Mouse (Mus musculus) limb, embryonic 13.5 days (tissue): ENCODE results near the gene Trpv2. TPM values are rescaled to one million over a fixed set of nuclear protein-coding genes. Genes with fewer than 3 reads are reported as not detected.

ENCODE experiments used
- ATAC-seq: fragments of 200-750 bp; cut with Nextera tagmentation; 2 replicates; pipeline ENCODE4 v1.8.0; 2017; ENCODE audit warnings: low read depth, moderate number of reproducible peaks, moderate TSS enrichment; ENCODE audit not compliant: low FRiP score
- H3K27ac ChIP-seq: fragments of 300-500 bp; sonication (generic); 2 replicates; pipeline ENCODE4 v1.5.1; 2015; ENCODE audit warnings: inconsistent platforms, mild to moderate bottlenecking, moderate library complexity
- H3K27me3 ChIP-seq: fragments of 300-500 bp; sonication (generic); 2 replicates; pipeline ENCODE4 v1.6.1; 2015; ENCODE audit warnings: mild to moderate bottlenecking, inconsistent platforms
- H3K36me3 ChIP-seq: fragments of 300-500 bp; sonication (generic); 2 replicates; pipeline ENCODE4 v1.6.1; 2015; ENCODE audit warnings: inconsistent platforms, mild to moderate bottlenecking, moderate library complexity
- H3K4me1 ChIP-seq: fragments of 300-500 bp; sonication (generic); 2 replicates; pipeline ENCODE4 v1.6.1; 2015; ENCODE audit warnings: inconsistent platforms
- H3K4me2 ChIP-seq: fragments of 300-500 bp; sonication (generic); replicated peaks from 2 replicates; pipeline ENCODE4 v1.6.1; 2015; ENCODE audit warnings: inconsistent platforms, mild to moderate bottlenecking, moderate library complexity
- H3K4me3 ChIP-seq: fragments of 300-500 bp; sonication (generic); 2 replicates; pipeline ENCODE4 v1.5.1; 2015; ENCODE audit warnings: moderate library complexity, mild to moderate bottlenecking, inconsistent platforms
- H3K9ac ChIP-seq: fragments of 300-500 bp; sonication (generic); 2 replicates; pipeline ENCODE4 v1.6.1; 2015; ENCODE audit warnings: mild to moderate bottlenecking, inconsistent platforms
- H3K9me3 ChIP-seq: fragments of 300-500 bp; sonication (generic); 2 replicates; pipeline ENCODE4 v1.6.1; 2016; ENCODE audit warnings: inconsistent platforms
- WGBS: fragments of 180-500 bp; shearing (Covaris S2); methylation state at CpG from one replicate; pipeline ENCODE4 v1.1.7; 2015; 5-methylcytosine and 5-hydroxymethylcytosine counted together
- polyA plus RNA-seq: library from polyadenylated mRNA; unstranded; fragments of >200 nt; fragmentation: Nextera tagmentation; extraction: Ambion mirVana; gene quantifications from 2 replicates; pipeline ENCODE4 v1.2.1, GENCODE M21; 2015

Trpv2 gene
- polyA plus RNA-seq = 1.4 and 2.4 TPM in 2 replicates

DNA sequence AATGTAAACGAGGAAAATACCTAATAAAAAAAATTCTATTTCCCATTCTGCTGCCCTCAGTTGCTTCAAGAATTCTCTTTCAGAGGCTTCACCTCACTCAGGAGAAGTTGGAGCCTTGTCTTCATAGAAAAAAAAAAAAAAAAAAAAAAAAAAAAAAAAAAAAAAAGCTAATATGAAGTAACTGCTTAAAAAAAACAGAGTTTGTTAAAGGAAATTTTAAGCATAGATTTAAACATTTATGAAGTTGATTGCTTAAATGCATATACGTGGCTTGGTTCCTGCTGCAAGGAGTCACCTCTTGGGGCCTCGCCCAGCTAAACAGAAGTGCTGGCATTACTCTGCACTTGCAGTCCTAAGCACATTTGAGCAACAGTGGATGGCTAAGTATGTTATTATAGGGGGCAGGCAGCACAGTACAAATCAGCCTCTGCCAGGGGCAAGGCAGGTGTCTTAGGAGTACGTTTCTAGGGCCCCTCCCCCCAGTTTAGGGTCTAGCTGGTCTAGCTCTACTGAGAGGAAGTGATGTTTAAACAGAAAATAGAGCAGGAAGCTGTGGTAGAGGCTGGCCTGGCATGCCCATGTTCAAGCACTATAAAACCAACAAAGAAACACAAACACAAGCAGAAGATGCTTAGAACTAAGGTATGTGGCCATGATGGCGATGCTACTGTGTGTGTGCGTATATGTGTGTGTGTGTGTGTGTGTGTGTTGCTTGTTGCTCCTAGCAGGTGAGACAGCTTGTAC lies at the start of gene Trpv2:
TSS of gene Trpv2 (plus strand) at position 528 of the 744 bp plus-strand sequence.
- Histone ChIP-seq H3K27ac (no peak within 1 kb of the TSS), H3K36me3 (no peaks in the 10 kb centered on the region), H3K27me3 (peaks cover 13% of the 10 kb centered on the region), H3K4me3 (peak within 1 kb of the TSS; percentile 49), H3K9me3 (no peaks in the 10 kb centered on the region), H3K9ac (0 out of 2 replicates have a peak within 1 kb of the TSS, but pooled peaks have one; percentile 59), H3K4me2 (peak within 1 kb of the TSS; percentile 95), H3K4me1 (peaks cover 11% of the 10 kb centered on the region)
- no peak for ATAC-seq
- WGBS = 68% methylated on average over 6 of the region's 6 CpGs

DNA sequence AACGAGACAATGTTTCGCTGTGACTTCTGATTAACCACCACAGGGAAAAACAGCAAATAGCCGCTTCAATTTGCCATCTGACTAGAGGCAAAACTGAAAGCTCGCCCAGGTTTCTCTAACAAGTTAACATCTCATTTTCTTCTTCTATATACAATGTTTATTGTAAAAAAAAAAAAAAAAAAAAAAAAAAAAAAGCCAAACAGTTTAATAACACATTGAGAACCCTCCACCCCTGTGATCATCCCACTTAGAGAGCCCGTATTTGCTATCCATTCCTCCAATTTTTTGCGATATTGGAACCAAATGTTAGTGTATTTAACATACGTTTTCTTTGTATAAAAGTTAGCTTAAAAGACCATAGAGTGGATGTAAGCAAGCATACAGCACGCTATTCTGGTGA lies 37.2 kb upstream of the Trpv2 start:
- WGBS = 66% methylated on average over 8 of the region's 8 CpGs

DNA sequence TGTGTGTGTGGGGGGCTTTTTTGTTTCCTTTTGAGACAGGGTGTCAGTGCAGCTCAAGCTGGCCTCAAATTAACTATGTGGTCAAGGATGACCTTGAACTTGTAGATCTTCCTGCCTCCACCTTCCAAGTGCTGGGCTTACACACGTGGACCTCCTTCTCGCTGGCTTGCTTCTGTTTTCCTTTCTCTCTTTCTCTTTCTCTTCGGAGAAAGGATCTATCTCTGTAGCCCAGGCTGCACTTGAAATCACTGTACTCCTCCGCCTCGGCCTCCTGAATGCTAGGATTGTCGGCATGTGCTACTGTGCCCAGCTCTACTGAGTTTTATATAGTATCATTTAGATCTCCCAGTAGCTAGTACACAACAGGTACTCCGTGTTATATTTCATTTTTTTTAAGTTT lies 36.7 kb upstream of the Trpv2 start:
- H3K9ac ChIP-seq = no peak overlapping the region
- 30% methylated on average over 7 of the region's 7 CpGs for WGBS
- no peak overlapping the region for H3K27ac ChIP-seq
- H3K4me3 ChIP-seq = peak overlapping the region; percentile 75; the same call in 1 of the 2 replicates
- H3K36me3 ChIP-seq = no peaks in the 10 kb centered on the region
- peak overlapping the region; percentile 91 for H3K4me2 ChIP-seq
- no peak for ATAC-seq
- peaks cover 13% of the 10 kb centered on the region for H3K27me3 ChIP-seq
- H3K4me1 ChIP-seq = peaks cover 16% of the 10 kb centered on the region; the same call in 1 of the 2 replicates
- no peaks in the 10 kb centered on the region for H3K9me3 ChIP-seq

More for the DNA sequence above, 37.2 kb upstream of the Trpv2 start:
- no peak for ATAC-seq
- Histone ChIP-seq H3K9me3 (no peaks in the 10 kb centered on the region), H3K27me3 (peaks cover 13% of the 10 kb centered on the region), H3K27ac (no peak overlapping the region), H3K4me3 (no peak overlapping the region), H3K4me1 (peaks cover 16% of the 10 kb centered on the region; the same call in 1 of the 2 replicates), H3K36me3 (no peaks in the 10 kb centered on the region; the same call in 1 of the 2 replicates), H3K4me2 (no peak overlapping the region), H3K9ac (no peak overlapping the region)

DNA sequence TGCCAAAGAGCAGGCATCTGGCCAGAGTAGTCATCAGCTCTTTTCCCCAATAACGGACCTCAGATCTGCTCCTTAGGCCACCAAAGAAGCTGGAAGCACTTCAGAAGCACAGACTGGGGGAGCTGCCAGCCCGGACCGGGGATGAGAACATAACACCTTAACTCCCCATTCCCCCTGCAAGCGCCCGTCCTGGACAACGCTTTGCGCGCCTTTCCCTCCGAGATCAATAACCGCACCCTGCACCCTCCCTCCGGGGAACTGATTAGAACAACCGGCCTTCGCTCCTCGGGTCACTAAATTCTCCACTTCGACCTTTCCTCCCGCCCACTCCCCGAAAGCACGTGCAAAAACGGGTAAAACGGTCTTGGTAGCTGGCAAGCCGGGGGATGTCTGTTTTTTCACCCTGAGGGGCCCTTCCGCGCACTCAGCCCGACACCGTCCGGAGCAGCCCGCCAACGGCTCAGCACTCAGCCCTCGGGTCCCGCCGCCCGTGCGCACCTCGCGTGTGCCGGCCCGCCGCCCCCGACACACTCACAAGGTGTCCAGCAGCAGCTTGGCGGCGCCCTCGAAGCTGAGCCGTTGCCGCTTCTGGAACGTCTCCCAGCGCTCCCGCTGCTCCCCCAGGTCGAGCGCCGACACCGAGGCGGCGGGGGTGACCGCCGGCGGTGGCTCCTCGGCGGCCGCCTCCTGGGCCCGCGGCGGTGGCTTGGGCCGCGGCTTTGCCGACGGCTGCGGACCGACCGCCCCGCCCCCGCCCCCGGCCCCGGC lies 35.8 kb upstream of the Trpv2 start:
- Histone ChIP-seq H3K36me3 (no peaks in the 10 kb centered on the region), H3K4me3 (peak overlapping the region; percentile 75), H3K4me1 (peaks cover 16% of the 10 kb centered on the region; the same call in 1 of the 2 replicates), H3K27me3 (peaks cover 13% of the 10 kb centered on the region), H3K27ac (no peak overlapping the region; the same call in 1 of the 2 replicates), H3K4me2 (peak overlapping the region; percentile 91), H3K9me3 (no peaks in the 10 kb centered on the region), H3K9ac (peak overlapping the region; percentile 90)
- WGBS = 0% methylated on average over 57 of the region's 73 CpGs
- peak; percentile 88 for ATAC-seq

DNA sequence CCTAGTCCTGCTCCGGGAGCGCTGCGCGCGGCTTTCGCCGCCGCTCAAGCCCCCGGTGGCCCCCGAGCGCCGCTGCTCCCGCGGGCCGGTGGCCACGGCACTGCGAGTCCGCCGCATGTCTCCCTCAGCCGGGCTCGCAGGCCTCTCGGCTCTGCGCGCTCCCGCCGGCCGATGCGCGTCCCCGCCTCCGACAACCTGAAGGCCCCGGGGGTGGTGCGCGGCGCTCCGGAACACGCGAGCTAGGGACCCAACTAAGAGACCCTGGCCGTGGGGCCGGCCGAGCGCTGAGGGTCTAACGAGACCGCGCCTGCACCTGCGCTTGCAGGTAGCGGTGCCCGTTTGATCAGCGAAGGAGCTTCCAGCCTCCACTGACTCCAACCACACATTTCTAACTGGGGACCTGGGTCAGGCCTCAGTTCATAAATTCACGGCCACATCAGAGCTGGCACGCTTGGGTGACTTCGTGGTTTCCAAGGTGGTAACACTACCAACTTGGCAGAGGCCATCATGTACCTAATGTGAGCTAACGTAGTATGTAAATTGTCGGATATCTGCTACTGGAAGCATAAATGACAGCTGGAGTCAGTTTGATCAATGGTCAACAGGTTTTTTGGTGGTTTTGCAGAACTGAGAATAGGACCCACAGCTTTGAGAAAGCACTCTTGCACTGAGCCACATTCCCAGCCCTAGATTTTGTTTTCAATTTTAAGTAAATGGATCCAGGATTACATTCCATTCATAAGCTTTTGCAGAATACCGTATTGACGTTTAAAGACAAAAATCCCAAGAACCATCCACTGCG lies 35.0 kb upstream of the Trpv2 start, which contains the start of gene Cenpv:
TSS of gene Cenpv (minus strand) at position 173 of the 802 bp plus-strand sequence.
- Histone ChIP-seq H3K36me3 (no peaks in the 10 kb centered on the region), H3K27me3 (peaks cover 13% of the 10 kb centered on the region), H3K4me1 (peaks cover 16% of the 10 kb centered on the region; the same call in 1 of the 2 replicates), H3K9me3 (no peaks in the 10 kb centered on the region), H3K4me2 (peak within 1 kb of the TSS; percentile 91), H3K4me3 (peak within 1 kb of the TSS; percentile 75), H3K27ac (no peak within 1 kb of the TSS; the same call in 1 of the 2 replicates), H3K9ac (peak within 1 kb of the TSS; percentile 90)
- peak; percentile 16; the same call in 1 of the 2 replicates for ATAC-seq
- WGBS = 6% methylated on average over 51 of the region's 57 CpGs

DNA sequence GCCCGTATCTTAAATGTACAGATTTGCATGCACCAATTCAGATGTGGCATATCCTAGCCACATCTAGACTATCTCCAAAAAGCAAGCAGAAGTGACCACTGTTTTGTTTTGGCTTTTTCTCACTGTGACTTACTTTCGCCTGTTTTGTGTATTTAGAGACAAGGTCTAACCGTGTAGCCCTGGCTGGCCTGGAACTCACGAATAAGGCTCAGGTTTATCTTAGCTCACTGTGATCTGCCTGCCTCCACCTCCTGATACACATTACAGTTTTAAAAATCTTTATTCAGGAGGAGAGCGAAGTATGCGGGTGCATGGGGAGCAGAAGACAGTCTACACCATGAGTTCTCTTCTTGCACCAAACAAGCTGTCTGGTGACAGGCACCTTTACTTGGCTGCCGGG lies 34.1 kb upstream of the Trpv2 start:
- 81% methylated on average over 7 of the region's 7 CpGs for WGBS
- H3K4me1 ChIP-seq = peaks cover 16% of the 10 kb centered on the region; the same call in 1 of the 2 replicates
- no peak overlapping the region for H3K27ac ChIP-seq
- H3K4me3 ChIP-seq = no peak overlapping the region
- H3K9ac ChIP-seq = no peak overlapping the region
- no peaks in the 10 kb centered on the region for H3K36me3 ChIP-seq
- peaks cover 13% of the 10 kb centered on the region for H3K27me3 ChIP-seq
- no peaks in the 10 kb centered on the region for H3K9me3 ChIP-seq
- H3K4me2 ChIP-seq = no peak overlapping the region
- ATAC-seq = no peak

DNA sequence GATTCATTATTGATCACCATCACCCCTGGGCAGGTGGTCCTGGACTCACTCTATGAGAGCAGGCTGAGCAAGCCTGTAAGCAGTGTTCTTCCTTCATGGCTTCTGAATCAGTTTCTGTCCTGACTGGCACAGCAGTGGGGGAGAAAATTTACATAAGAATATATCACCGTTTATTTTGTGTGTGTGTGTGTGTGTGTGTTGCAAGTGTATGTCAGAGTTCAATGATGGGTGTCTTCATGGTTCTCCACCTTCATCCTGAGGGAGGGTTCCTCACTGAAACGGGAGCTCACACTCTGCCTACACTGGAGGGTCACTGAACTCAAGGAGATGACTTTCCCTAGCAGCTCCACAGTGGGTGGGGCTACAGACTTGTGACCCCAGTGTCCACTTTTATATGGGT lies 33.3 kb upstream of the Trpv2 start:
- H3K4me2 ChIP-seq = no peak overlapping the region
- no peak overlapping the region for H3K9ac ChIP-seq
- H3K27ac ChIP-seq = no peak overlapping the region
- ATAC-seq = no peak
- 80% methylated on average over 2 of the region's 2 CpGs for WGBS
- H3K36me3 ChIP-seq = no peaks in the 10 kb centered on the region
- H3K4me3 ChIP-seq = no peak overlapping the region
- H3K27me3 ChIP-seq = peaks cover 13% of the 10 kb centered on the region
- H3K9me3 ChIP-seq = no peaks in the 10 kb centered on the region
- H3K4me1 ChIP-seq = peaks cover 16% of the 10 kb centered on the region; the same call in 1 of the 2 replicates

DNA sequence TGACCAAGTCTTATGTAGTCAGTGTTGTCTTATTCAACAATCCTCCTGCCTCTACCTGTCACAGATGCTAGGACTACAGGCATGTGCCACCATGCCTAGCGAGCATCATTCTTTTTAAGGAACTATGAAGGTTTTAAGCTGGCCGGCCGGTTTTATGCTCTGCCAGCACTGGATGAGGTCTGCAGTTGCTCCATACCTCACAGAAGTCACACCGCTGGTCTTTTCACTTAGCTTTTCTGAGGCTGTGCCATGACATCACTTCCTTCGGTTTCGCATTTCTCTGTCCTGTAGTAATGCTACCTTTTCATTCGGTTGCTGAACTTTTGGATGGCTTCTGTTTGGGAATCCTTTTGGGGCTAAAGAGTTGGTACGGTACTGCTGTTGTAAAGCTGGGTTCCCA lies 32.7 kb upstream of the Trpv2 start:
- Histone ChIP-seq H3K36me3 (no peaks in the 10 kb centered on the region), H3K9me3 (no peaks in the 10 kb centered on the region), H3K4me2 (no peak overlapping the region), H3K27me3 (peaks cover 13% of the 10 kb centered on the region), H3K9ac (no peak overlapping the region), H3K4me3 (no peak overlapping the region), H3K4me1 (peaks cover 16% of the 10 kb centered on the region; the same call in 1 of the 2 replicates), H3K27ac (no peak overlapping the region)
- no peak for ATAC-seq
- WGBS = 63% methylated on average over 8 of the region's 8 CpGs

DNA sequence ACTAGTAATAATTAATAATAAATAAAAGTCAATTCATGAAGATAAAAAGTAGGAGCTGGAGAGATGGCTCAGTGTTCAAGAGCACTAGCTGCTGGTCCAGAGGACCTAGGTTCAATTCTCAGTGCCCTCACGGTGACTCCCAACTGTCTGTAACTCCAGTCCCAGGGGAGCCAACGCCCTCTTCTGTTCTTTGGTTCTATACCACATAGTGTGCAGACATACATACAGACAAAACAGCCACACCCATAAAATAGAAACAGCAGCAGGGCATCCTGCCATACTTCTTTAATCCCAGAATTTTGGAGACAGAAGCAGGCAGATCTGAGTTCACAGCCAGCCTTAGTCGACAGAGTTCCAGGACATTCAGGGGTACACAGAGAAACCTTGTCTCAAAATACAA lies 30.3 kb upstream of the Trpv2 start:
- no peak for ATAC-seq
- Histone ChIP-seq H3K4me3 (no peak overlapping the region), H3K36me3 (no peaks in the 10 kb centered on the region), H3K4me1 (0 out of 2 replicates have a peak, but pooled peaks cover 7% of the 10 kb centered on the region), H3K9ac (no peak overlapping the region), H3K9me3 (no peaks in the 10 kb centered on the region), H3K27me3 (peaks cover 13% of the 10 kb centered on the region), H3K27ac (no peak overlapping the region), H3K4me2 (no peak overlapping the region)
- 92% methylated on average over 3 of the region's 3 CpGs for WGBS

DNA sequence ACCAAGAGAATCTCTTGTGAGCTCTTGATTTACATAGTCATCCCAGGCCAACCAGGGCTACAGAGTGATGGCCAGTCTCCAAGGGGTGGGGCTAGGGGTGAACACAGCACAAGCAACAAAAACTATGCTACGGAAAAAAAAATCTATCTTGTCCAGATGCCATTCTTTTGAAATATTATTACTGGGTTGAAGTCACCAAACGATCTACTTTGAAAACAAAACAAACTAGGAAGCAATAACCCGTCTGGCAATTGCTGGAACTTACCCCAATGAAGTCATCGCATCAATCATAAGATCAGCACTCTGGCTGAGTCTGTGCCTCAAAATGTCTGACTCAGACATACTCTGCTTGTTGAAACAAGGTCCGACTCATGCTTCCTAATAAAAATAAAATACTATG lies 24.5 kb upstream of the Trpv2 start:
- Histone ChIP-seq H3K4me2 (peak overlapping the region; percentile 82), H3K9ac (peak overlapping the region; percentile 93), H3K36me3 (peaks cover 18% of the 10 kb centered on the region), H3K27me3 (no peaks in the 10 kb centered on the region), H3K4me3 (peak overlapping the region; percentile 67), H3K4me1 (peaks cover 22% of the 10 kb centered on the region), H3K9me3 (no peaks in the 10 kb centered on the region), H3K27ac (peak overlapping the region; percentile 98)
- WGBS = 18% methylated on average over 5 of the region's 5 CpGs
- no peak for ATAC-seq

DNA sequence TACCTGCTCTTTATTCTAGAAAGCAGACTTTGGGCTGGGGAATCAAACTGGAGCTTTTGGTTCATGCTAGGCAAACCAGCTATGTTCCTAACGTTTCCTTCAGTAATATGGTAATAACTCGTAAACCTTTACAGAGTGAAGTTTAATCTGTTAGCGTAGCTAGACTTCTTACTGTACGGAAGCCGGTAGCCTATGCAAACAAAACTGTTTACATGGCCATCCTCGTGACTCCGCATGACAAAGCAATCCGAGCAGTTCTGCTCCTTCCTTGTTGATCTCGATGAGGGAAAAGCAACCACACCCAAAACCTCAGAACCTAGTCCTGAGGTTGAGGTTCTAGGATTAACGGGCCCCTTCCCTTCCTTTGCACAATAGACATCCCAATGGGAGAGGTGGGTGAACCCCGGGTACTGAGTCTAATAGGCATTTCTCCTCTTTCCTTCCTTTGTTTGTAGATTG lies 24.0 kb upstream of the Trpv2 start:
- peak; percentile 12; the same call in 1 of the 2 replicates for ATAC-seq
- H3K4me2 ChIP-seq = peak overlapping the region; percentile 82

More for the DNA sequence above, 24.0 kb upstream of the Trpv2 start:
- Histone ChIP-seq H3K9me3 (no peaks in the 10 kb centered on the region), H3K9ac (peak overlapping the region; percentile 93), H3K27ac (peak overlapping the region; percentile 98), H3K4me3 (peak overlapping the region; percentile 67), H3K36me3 (peaks cover 23% of the 10 kb centered on the region), H3K4me1 (peaks cover 27% of the 10 kb centered on the region), H3K27me3 (no peaks in the 10 kb centered on the region)
- WGBS = 3% methylated on average over 11 of the region's 11 CpGs
